Mouse (Mus musculus) neural tube, embryonic 12.5 days (tissue): ENCODE measurements around the gene Inha. TPM values are rescaled to one million over a fixed set of nuclear protein-coding genes. Genes with fewer than 3 reads are reported as not detected.

ENCODE experiments used
- ATAC-seq: fragments of 200-750 bp; cut with Nextera tagmentation; 2 replicates; pipeline ENCODE4 v1.8.0; 2017; ENCODE audit warnings: low read depth, mild to moderate bottlenecking, moderate TSS enrichment, moderate library complexity; ENCODE audit not compliant: low FRiP score
- H3K27ac ChIP-seq: fragments of 300-500 bp; sonication (generic); 2 replicates; pipeline ENCODE4 v1.5.1; 2016
- H3K27me3 ChIP-seq: fragments of 300-500 bp; sonication (generic); replicated peaks from 2 replicates; pipeline ENCODE4 v1.6.1; 2016; ENCODE audit warnings: mild to moderate bottlenecking
- H3K36me3 ChIP-seq: fragments of 300-500 bp; sonication (generic); 2 replicates; pipeline ENCODE4 v1.6.1; 2016; ENCODE audit warnings: mild to moderate bottlenecking
- H3K4me1 ChIP-seq: fragments of 300-500 bp; sonication (generic); 2 replicates; pipeline ENCODE4 v1.6.1; 2016
- H3K4me2 ChIP-seq: fragments of 300-500 bp; sonication (generic); replicated peaks from 2 replicates; pipeline ENCODE4 v1.6.1; 2016; ENCODE audit warnings: mild to moderate bottlenecking
- H3K4me3 ChIP-seq: fragments of 300-500 bp; sonication (generic); 2 replicates; pipeline ENCODE4 v1.5.1; 2016
- H3K9ac ChIP-seq: fragments of 300-500 bp; sonication (generic); 2 replicates; pipeline ENCODE4 v1.6.1; 2016; ENCODE audit warnings: mild to moderate bottlenecking
- H3K9me3 ChIP-seq: fragments of 300-500 bp; sonication (generic); 2 replicates; pipeline ENCODE4 v1.6.1; 2016; ENCODE audit warnings: mild to moderate bottlenecking
- WGBS: fragments of 180-500 bp; shearing (Covaris S2); methylation state at CpG from one replicate; pipeline ENCODE4 v1.1.7; 2016; 5-methylcytosine and 5-hydroxymethylcytosine counted together
- polyA plus RNA-seq: library from polyadenylated mRNA; unstranded; fragments of >200 nt; fragmentation: Nextera tagmentation; extraction: Ambion mirVana; gene quantifications from 2 replicates; pipeline ENCODE4 v1.2.1, GENCODE M21; 2016

Inha gene
- polyA plus RNA-seq, 1 experiment from 2014 or later = 10.0 TPM

DNA sequence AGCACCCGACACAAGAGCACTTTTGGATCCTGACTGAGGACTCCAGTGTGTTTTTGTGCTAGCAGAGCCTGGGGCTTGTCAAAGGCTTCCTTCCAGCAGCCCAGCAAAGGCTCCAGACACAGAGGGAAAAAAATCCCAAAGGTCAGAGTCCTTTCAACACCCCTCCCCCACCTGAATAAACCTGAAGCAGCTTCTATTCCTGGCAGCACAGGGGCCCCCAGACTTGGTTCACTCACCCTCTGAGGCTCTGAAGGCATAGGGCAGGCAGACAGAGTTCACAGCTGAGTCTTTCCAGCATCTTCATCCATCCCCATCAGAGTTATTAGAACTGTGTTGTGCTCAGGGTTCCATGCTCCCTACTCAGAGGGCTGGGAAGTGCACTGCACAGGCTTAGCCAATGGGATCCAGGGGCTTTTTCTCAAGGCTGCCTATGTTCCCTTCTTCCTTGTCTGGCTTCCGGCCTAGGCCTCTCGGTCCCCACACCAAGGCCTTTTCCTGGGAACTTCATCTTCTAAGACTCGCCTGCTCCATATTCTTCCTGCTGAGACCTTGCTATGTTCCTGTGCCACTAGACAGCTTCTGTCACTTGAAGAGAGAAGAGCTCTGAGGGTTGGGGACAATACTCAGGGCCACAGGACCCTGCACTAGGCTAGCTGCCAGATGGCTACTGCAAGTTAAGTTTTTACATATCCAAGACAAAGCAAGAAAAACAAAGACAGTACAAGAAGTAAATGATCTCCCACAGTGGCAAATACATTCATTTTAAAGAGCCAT lies 4.7 kb downstream of the Inha start:
- Histone ChIP-seq H3K27me3 (0 out of 2 replicates have a peak, but pooled peaks cover 15% of the 10 kb centered on the region), H3K4me1 (peaks cover 9% of the 10 kb centered on the region; the same call in 1 of the 2 replicates), H3K27ac (no peak overlapping the region), H3K4me3 (no peak overlapping the region), H3K36me3 (no peaks in the 10 kb centered on the region), H3K4me2 (no peak overlapping the region), H3K9me3 (no peaks in the 10 kb centered on the region), H3K9ac (no peak overlapping the region)
- ATAC-seq = no peak
- WGBS = 69% methylated on average over 4 of the region's 4 CpGs

DNA sequence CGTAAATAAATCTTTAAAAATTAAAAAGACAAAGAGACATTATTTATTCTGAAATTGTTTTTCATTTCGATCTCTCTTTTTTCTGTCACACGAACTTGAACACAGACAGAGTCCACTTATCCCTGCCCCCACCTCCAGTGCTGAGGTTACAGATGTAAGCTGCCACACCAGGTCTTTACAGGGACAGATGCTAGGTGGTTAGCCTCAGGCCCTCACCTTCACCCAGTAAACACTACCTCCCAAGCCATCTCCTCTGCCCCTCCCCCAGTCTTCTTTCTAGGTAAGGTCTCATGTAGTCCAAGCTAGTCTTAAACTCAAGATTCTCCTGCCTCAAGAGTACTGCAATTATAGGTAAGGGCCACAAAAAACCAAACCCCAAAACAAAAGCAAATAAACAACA lies 5.7 kb downstream of the Inha start:
- WGBS = 89% methylated on average over 3 of the region's 3 CpGs
- Histone ChIP-seq H3K27me3 (0 out of 2 replicates have a peak, but pooled peaks cover 8% of the 10 kb centered on the region), H3K36me3 (no peaks in the 10 kb centered on the region), H3K4me3 (no peak overlapping the region), H3K9me3 (no peaks in the 10 kb centered on the region), H3K4me1 (no peaks in the 10 kb centered on the region), H3K4me2 (no peak overlapping the region), H3K27ac (no peak overlapping the region), H3K9ac (no peak overlapping the region)
- no peak for ATAC-seq

DNA sequence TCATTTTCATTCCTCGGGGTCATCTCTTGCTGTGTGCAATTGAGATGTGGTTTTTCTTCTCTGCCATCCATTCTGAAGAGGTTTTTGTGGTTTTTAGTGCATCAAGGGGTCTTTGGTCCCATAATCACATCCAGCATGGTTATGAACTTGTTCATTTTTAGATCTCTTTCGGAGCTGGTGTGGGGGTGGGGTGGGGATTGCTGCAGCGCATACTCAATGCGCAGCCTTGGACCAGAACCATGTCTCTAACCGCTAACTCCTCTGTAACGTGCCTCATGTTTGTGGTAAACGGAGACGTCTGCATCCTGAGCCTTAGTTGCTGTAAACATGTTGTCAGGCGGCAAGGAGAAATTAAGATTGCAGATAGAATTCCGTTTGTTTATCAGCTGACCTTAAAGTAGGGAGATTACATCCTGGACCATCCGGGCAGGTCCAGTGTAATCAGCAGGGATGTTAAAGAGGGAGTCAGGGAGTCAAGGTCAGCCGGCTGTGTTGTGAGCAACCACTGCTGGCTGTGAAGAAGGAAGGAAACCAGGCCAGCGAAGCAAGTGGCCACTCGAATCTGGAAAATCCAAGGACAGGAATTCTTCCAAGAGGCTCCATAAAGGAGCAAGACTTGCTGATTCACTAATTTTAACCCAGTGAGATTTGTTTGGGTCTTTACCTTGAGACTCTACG lies 10.0 kb downstream of the Inha start:
- Histone ChIP-seq H3K27ac (no peak overlapping the region), H3K4me3 (no peak overlapping the region), H3K9ac (no peak overlapping the region), H3K36me3 (no peaks in the 10 kb centered on the region), H3K27me3 (no peaks in the 10 kb centered on the region), H3K4me1 (0 out of 2 replicates have a peak, but pooled peaks cover under 1% of the 10 kb centered on the region), H3K9me3 (no peaks in the 10 kb centered on the region), H3K4me2 (no peak overlapping the region)
- ATAC-seq = no peak
- 86% methylated on average over 15 of the region's 15 CpGs for WGBS

DNA sequence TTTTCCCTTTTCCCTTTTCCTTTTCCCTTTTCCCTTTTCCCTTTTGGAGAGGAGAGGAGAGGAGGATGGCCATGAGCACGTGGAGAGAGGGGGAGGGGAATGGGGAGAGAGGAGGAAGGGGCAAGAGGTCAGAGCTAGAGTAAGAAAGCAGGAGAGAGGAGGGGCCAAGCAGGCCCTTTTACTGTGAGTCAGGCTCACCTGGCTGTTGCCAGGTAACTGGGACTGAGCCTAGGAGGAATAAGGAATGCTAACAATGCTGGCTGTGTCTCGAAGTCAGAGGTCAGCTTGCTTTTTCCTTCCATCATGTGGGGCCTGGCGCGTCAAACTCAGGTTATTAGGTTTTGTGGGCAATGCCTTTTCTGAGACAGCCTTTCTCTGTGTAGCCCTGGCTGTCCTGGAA lies 11.1 kb downstream of the Inha start:
- no peak for ATAC-seq
- 56% methylated on average over 4 of the region's 4 CpGs for WGBS
- no peak overlapping the region for H3K9ac ChIP-seq

DNA sequence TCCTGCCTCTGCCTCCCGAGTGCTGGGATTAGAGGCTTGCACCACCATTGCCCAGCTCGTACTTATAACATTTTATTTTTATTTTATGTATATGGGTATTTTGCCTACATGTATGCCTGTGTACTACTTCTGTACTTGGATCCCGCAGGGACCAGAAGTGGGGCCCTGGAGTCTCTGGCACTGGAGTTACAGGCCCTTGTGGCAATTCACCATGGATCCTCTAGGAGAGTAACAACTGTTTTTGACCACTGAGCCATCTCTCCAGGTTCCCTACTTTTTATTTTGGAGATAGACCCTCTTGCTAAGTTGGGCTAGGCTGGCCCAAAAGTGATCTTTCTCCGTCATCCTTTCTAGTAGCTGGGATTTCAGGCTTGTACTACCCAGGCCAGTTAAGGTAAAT lies 11.6 kb downstream of the Inha start:
- 96% methylated on average over 4 of the region's 4 CpGs for WGBS
- 0 out of 2 replicates have a peak, but pooled peaks cover 3% of the 10 kb centered on the region for H3K4me1 ChIP-seq
- H3K27me3 ChIP-seq = no peaks in the 10 kb centered on the region
- no peak for ATAC-seq
- no peaks in the 10 kb centered on the region for H3K9me3 ChIP-seq
- no peak overlapping the region for H3K9ac ChIP-seq
- no peak overlapping the region for H3K27ac ChIP-seq
- no peaks in the 10 kb centered on the region for H3K36me3 ChIP-seq
- no peak overlapping the region for H3K4me2 ChIP-seq
- no peak overlapping the region for H3K4me3 ChIP-seq

More for the DNA sequence above, 11.1 kb downstream of the Inha start:
- Histone ChIP-seq H3K27ac (no peak overlapping the region), H3K4me2 (no peak overlapping the region), H3K4me3 (no peak overlapping the region), H3K9me3 (no peaks in the 10 kb centered on the region), H3K27me3 (no peaks in the 10 kb centered on the region), H3K4me1 (0 out of 2 replicates have a peak, but pooled peaks cover 3% of the 10 kb centered on the region), H3K36me3 (no peaks in the 10 kb centered on the region)

DNA sequence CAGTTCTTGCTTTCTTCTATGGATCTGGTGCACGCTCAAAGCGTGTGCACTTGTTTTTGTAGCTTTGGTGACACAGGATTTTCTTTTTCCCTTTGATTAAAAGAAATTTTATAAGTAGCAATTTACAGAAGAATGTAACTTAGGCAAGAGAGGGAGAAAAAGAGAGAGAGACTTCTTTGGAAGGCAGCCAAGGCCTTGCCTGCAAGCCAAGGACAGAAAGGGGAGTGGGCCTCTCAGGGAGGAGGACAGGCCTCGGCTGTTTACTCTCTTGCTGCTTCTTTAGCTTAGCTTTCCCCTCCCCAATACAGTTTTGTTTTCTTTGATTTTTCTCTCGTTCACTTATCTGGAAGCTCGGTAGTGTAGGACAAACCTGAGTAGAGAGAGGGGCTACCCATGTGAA lies 12.7 kb downstream of the Inha start:
- WGBS = 89% methylated on average over 5 of the region's 5 CpGs
- no peaks in the 10 kb centered on the region for H3K36me3 ChIP-seq
- no peak overlapping the region for H3K9ac ChIP-seq
- no peak overlapping the region for H3K4me3 ChIP-seq
- 0 out of 2 replicates have a peak, but pooled peaks cover 3% of the 10 kb centered on the region for H3K4me1 ChIP-seq
- no peak overlapping the region for H3K27ac ChIP-seq
- H3K9me3 ChIP-seq = no peaks in the 10 kb centered on the region
- H3K4me2 ChIP-seq = no peak overlapping the region
- no peaks in the 10 kb centered on the region for H3K27me3 ChIP-seq
- no peak for ATAC-seq

DNA sequence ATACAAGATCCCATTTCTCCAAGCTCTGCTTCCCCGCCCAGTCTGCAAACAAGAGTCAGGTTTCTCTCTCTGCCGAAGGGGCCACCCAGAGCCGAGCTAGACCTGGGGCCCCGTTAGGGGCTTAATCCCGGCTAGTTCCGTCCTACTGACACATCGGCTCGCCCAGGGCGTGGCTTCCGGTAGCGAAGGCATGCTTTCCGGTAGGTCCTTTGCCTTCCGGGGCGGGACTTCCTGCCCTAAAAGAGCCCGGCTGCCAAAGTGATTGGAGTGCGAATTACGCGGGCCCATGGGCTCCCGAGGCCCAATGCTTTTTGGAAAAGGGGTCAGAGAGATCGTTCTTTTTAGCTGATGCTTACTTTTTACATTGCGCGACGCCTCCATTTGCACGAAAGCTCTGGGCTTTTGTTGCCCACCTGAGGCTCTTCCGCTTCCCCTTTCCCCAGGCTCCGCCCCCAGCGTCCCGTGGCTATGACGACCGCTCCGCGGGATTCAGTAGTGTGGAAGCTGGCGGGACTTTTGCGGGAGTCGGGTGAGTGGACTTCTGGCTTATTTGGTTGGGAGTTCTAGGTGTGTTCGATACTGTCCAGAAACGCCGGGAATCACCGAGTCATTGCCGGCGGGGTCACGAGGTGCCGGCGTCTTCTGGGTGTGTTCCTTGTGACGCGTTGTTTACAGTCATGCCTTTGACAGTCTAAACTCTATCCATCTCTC lies 14.6 kb downstream of the Inha start, which contains the start of gene Stk11ip:
TSS of gene Stk11ip (plus strand) at position 209 of the 711 bp plus-strand sequence.
- Histone ChIP-seq H3K4me3 (peak within 1 kb of the TSS; percentile 62), H3K27ac (peak within 1 kb of the TSS; percentile 78), H3K4me1 (0 out of 2 replicates have a peak, but pooled peaks cover 3% of the 10 kb centered on the region), H3K4me2 (peak within 1 kb of the TSS; percentile 71), H3K27me3 (no peaks in the 10 kb centered on the region), H3K9me3 (no peaks in the 10 kb centered on the region), H3K9ac (peak within 1 kb of the TSS; percentile 51), H3K36me3 (peaks cover 9% of the 10 kb centered on the region)
- under 1% methylated on average over 46 of the region's 46 CpGs for WGBS
- peak; percentile 97 for ATAC-seq

DNA sequence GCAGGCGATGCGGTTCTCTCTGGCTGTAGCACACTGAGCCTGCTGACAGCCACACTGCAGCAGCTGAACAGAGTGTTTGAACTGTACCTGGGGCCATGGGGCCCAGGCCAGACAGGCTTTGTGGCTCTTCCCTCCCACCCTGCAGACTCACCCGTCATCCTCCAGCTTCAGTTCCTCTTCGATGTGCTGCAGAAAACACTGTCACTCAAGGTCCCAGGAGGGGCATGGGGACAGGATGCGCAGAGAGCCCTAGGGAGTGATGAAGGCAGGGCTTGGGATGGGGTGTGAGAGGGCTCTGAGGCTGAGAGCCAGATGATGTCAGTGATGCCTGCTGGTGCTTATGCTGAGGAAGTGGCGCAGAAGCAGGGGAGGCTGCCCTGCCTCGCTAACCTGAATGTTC lies 17.8 kb downstream of the Inha start:
- Histone ChIP-seq H3K27ac (no peak overlapping the region), H3K4me3 (no peak overlapping the region), H3K36me3 (peaks cover 37% of the 10 kb centered on the region), H3K4me1 (0 out of 2 replicates have a peak, but pooled peaks cover 3% of the 10 kb centered on the region), H3K9ac (no peak overlapping the region), H3K9me3 (no peaks in the 10 kb centered on the region), H3K4me2 (no peak overlapping the region), H3K27me3 (no peaks in the 10 kb centered on the region)
- ATAC-seq = no peak
- 87% methylated on average over 7 of the region's 7 CpGs for WGBS

DNA sequence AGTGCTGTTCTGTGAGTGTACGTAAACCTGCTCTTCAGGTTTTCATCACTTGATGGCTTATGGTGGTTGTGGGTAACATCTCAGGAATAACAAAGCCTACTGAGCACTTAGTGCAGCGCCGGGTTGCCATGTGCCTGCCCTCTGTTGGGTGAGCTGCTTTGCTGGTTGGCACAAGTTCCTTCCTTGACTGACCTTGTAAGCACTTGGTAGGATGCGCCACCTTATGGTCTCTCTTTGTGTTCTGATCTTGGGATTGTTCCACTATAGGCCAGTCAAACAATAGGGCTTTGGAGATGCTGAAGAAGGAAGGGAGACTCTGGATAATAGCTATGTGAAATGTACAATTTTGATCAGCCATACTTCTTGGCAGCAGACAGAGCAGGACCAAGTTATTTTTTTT lies 23.7 kb downstream of the Inha start:
- Histone ChIP-seq H3K27me3 (no peaks in the 10 kb centered on the region), H3K4me3 (no peak overlapping the region), H3K36me3 (peaks cover 79% of the 10 kb centered on the region), H3K4me2 (no peak overlapping the region), H3K27ac (no peak overlapping the region), H3K9me3 (no peaks in the 10 kb centered on the region), H3K9ac (no peak overlapping the region), H3K4me1 (no peaks in the 10 kb centered on the region)
- no peak for ATAC-seq
- WGBS = 79% methylated on average over 4 of the region's 4 CpGs

DNA sequence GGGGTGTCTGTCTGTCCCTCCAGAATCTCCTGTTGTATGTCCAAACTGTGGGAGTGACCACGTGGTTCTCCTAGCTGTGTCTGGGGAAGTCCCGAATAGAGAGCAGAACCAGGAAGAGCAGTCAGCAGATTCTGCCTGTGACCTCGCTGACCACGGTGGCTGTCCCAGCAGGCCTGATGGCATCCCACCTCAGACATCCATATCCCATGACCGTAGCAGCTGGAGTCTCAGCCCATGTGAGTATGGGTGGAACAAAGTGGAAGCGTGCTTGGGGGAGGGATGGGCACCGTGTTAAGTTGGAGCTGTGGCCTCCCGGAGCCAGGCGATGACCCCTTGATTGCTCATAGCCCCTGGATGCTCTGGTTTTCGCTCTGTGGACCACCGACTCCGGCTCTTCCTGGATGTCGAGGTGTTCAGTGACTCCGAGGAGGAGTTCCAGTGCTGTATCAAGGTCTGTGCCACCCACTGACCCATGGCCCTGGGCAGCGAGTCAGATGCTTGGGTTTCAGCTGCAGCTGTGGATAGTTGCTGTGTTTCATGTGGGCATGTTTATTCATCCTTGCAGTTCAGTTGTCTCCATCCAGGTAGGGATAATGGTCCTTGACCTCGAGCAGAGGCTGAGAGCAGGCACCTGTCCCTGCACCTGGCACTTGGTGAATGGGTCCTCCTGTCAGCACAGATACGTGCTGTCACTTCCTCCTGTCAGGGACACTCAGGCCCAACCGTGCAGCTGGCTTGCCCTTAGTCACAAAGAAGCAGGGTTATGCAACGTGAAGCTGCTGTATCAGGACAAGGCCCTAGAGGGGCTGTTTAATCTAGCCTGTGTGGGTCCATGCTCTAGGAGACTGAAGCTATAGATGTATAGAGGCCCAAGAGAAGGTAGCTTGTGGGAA lies 25.6 kb downstream of the Inha start:
- no peak overlapping the region for H3K4me2 ChIP-seq
- H3K4me3 ChIP-seq = no peak overlapping the region
- no peak overlapping the region for H3K27ac ChIP-seq
- ATAC-seq = no peak
- H3K9ac ChIP-seq = no peak overlapping the region
- no peaks in the 10 kb centered on the region for H3K4me1 ChIP-seq
- peaks cover 69% of the 10 kb centered on the region for H3K36me3 ChIP-seq
- 90% methylated on average over 19 of the region's 19 CpGs for WGBS
- H3K9me3 ChIP-seq = no peaks in the 10 kb centered on the region
- H3K27me3 ChIP-seq = no peaks in the 10 kb centered on the region
